Mouse (Mus musculus) telencephalon, adult 2 months (tissue): Measurements from ENCODE around the gene Rtl10.
"Not testable (repeated sequence)": the region's sequence is repeated elsewhere in the genome, so short reads cannot be mapped to it uniquely, and the experiment has no call there.

Experiments used
- DNase-seq: peaks from one replicate; pipeline ENCODE4 v3.0.0-alpha.2; 2011; ENCODE audit warnings: low read depth, low spot score

Gene Rtl10

DNA sequence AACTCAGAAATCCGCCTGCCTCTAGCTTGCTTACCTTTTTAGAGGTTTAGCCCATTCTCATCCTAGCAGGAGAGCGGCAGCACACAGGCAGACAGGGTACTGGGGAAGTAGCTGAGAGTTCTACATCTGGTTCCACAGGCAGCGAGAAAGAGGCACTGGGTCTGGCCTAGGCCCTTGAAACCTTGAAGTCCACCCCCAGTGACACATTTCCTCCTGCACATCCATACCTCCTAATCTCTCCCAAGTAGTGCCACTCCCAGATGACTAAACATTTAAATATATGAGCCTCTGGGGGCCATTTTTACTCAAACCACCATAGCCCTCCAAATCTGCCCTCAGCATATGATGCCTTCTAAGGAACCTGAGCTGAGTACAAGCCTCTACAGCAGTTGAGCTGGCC, 16.3 kb upstream of the Rtl10 start:
- DNase-seq = no peak

DNA sequence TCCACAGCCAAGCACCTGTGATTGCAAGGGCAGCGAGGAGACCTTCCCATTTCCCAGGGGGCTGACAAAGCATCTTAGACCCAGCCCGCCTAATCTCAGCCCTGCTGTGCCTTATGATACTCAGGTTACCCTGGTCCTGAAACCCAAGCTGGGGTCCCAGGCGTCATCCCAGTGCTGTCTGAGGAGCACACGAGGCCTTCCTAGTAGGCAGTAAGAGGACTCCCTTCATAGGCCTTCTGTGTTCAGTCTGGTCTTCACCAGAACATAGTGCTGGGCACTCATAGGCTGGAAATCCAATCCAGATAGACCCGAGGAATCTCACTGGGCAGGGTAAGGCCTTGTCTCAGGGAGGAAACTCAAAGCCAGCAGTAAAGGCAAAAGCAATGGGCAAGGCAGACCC, 14.9 kb upstream of the Rtl10 start:
- no peak for DNase-seq

DNA sequence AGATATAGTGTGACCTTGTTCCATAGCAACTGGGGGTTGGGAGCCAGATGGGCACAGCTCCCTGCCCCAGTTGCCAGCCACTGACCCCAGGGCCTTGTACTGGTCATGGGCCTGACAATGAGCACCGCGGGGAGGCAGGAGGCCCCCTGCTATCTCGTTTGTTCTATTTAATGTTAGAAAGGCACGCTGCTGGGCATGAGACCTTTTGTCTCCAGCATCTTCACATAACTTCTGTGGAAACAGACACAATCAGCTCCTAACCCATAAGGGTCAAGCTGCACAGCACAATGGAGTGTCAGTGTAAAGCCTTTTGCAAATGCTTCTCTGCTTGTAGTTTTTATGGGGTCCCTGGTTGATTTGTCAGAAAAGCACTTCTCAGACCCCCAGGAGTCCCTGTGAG, 14.3 kb upstream of the Rtl10 start:
- no peak for DNase-seq

DNA sequence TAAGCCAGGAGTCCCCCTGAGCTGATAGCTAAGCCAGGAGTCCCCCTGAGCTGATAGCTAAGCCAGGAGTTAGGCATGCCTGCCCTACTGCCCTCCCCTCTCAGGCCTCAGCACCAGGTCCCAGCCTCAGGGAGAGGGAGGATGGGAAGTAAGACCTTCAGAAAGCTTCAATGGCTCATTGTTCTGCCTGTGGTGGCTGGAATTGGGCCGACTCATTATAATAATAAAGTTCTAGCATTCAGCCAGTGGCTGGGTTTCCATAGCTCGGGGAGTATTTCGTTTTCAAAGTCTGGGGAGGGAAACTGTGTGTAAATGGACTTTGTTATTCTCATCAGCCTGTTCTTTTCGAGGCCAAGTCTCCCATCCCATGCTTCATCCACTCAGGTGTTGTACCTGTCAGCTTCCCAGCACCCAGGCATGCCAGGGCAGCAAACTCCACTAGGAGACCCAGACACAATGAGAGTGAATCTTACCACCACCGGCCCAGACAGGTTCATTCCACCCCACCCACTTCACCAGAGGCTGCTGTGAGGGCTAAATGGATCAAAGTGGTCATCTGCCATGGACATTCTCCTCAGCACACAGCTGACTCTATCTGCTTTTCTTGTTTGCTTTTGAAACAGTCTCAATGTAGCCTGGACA, 13.8 kb upstream of the Rtl10 start:
- DNase-seq = no peak

DNA sequence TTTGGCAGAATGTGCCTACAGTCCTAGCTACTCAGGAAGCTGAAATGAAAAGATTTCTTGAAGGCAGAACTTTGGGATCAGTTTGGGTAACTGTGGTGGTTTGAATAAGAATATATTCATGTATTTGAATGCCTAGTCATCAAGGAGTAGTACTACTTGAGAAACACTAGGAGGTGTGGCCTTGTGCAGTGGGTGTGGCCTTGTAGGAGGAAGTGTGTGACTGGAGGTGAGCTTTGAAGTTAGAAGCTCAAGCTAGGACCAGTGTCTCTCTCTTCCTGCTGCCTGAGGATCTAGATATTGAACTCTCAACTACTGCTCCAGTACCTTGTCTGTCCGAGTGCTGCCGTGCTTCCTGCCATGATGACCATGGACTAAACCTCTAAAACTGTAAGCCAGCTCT, 12.6 kb upstream of the Rtl10 start:
- DNase-seq = no peak

DNA sequence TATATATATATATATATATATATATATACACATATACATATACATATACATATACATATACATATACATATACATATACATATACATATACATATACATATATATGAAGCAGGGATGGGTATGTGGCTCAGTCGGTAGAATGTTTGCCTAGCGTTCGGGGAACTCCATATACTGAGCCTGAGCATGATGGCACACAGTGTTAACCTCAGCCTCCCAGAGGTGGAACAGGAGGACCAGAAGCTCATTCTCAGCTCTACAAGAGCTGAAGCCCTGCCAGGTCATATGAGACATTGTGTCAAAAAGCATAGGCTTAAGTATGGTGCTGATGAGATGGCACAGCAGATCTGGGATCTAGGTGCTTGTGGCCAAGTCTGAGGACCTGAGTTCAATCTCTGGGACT, 8.4 kb upstream of the Rtl10 start:
- DNase-seq = no peak

DNA sequence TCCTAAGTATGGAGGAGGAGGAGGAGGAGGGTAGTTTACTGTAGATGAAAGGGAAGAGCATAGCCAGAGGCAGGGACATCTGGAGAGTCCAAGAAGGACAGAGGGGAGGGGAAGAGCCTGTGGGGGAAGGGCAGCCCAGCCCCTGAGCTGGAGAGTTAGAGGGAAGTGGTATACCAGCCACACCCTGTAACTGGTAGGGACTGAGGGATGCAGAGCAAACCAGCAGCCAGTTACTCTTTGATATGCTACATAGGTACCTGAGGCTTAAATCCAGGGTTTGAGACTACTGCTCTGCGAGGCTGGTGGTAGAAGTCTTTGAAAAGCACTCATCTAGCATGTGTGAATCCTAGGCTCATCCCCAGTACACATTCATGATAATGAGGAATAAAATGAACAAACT, 7.8 kb upstream of the Rtl10 start:
- DNase-seq = no peak

DNA sequence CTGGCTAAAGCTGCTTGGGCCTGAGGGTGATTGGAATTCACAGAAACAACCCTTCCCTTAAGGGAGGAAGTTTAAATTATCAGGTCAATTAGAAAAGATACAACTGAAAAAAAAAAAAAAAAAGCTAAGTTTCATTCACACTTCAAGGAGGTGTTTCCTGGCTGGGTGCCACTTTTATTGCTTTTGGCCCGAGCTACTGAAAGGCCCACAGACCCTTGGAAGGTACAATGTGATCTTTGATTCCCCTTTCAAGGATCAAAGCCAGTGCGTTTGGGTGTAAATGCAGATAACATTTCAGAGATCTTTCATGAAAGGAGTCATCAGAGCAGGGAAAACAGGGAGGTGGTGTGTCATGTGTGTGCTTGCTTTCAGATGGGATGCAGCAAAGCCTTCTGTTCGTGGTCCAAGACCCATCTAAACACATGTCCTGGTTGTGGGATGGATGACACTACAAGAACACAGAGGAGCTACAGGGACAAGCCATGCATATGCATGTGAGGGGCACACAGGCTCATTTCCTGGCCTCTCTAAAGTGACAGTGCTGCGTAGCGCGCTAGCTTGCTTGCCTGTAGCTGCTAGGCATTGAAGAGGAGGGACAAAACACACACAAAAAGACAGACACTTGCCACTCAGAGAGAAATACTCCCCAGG, 711 bp upstream of the Rtl10 start:
- no peak for DNase-seq

DNA sequence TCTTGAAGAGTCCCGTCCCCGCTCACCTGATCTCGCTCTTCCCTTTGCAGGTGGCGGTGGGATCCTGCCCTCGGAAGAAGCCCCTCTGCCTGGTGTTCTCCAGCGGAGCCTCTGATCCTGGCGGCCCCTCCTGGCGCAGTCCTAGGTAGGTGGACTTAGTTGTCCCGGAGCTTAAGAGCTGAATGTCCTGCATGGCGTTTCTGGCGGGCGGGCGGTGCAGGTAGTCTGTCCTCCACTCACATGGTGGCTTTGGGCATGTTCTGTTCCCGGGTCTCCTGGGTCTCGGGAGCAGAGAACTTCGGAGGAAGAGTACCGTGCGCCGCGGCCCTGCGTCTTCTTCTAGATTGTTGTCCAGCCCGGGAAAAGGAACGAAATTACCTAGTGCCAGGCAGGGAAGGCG, 295 bp downstream of the Rtl10 start:
- no peak for DNase-seq

DNA sequence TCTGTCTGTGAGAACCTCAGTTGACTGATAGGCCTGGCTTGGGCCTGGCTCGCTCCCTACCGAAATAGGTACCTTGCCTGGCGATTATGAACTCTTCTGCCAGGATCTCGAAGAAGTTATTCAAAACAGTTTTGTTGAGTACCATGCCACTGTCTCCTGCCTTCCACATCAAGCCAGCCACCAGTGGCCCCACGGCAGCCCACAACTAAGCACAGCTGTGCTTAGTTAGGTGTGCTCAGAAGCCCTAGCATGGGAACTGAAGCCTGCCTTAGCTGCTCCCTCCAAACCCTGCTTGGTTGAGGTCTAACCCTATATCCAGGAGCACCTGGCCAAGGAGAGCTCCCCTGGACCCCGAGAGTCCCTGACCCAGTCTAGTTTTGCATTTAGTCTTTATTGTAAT, 2.8 kb downstream of the Rtl10 start:
- no peak for DNase-seq

DNA sequence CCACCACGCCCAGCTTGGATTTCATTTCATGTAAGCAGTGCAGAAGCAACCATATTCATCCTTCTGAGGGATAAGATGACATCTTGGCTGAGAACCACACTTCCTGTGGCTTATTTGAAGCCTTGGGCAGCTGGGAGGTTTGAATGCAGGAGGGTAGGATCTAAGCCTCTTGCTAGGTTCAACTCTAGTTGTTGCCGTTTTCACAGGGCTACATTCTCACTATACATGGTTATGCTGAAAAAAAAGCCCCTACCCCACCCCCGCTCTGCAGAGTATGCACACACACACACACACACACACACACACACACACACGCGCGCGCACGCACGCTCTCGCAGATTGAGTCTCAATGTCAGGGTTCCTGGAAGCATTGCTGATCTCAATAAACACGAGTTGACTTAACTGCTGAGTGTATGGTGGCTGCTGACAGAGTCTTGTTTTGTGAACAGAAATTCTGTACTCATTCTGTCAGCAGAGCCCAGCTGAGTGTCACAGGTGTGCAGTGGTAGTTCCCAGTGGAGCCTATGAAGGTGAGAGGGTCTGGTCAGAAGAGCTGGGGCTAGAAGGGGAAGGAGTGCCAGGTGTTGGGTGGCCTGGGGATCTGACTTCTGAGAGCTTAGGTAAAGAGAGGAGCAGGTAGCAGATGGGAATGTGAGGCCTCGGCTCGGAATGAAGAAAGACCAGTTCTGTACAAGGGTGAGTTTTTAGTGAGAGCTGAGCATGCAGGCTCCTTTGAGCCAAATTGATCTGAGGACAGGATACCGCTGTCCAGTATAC, 5.1 kb downstream of the Rtl10 start:
- no peak for DNase-seq

DNA sequence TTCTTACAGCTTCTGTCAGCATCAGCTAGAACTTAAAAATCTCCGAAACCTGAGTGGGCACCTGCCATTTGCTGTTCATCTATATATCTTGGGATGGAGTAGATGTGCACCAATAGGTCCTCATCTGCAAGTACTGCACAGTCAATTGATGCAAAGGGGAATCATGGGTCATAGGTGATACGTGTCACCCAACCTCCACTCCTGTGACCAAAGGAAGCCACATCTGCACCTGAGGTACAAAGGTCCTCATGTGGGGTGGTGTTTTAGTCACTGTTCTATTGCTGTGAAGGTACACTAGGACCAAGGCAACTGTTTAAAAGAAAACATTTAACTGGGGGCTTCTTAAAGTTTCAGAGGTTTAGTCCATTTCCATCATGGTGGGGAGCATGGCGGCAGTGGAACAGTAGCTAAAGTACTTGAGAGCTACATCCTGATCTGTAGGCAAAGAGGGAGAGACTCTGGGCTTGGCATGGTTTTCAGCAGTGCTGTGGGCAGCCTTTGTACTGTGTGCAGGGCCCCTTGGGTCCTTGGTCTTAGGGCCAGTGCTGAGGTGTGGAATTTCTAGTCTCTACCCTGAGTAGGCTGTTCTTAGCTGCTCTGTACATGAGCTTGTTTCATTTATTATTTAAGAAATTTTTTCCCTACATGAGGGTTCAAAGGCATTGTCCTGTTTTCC, 8.0 kb downstream of the Rtl10 start:
- DNase-seq = no peak

DNA sequence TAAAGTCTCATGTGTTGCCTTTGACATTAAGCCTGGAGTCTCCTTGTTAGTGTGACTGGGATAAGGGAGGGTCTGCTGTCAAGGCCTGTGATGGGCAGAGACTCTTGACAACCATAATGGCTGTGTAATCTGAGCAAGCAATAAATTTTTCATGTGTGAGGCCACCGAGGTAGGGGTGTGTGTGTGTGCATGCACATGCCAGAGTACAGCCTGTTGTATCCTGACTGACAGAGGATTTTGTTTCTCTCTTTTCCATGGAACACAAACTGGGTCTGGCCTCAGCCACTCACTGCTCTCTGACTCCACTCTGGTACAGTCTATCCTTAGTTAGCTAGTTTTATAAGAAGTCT, 8.5 kb downstream of the Rtl10 start:
- DNase-seq = no peak

DNA sequence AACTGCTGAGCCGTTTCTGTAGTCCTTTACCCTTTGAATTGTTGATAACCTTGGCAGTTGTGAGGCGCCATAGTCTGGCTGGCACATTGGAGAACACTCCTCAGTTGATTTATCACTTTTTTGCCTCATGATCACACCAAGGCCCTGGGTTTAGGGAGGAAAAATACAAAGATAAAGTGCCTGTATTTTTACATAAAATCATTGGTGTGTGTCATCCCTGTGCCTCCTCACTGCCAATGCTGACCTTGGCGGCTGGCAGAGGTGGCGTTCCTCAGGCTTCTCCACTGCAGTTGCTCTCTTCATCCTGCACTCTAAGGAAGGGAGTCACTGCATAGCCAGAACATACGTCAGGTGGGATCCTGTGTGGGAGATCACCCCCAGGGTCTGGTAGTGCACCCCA, 13.0 kb downstream of the Rtl10 start:
- no peak for DNase-seq

DNA sequence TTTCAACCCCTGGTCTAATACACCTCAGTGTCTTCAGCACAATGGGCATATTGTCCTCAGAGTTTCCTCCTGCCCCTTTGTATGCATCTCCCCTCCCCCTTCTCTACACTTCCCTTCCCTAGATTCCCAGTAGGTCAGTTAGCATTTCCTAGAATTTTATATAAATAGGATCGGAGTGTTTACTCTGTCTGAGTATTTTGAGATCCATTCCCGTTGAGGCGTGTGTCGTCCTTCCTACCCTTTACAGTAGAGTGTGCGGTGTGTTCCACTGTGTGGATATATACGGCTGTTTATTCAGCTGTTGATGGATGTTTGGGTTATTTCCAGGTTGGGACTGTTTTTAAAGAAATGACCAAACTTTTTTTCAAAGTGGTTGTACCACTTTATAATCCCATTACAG, 14.8 kb downstream of the Rtl10 start:
- no peak for DNase-seq

DNA sequence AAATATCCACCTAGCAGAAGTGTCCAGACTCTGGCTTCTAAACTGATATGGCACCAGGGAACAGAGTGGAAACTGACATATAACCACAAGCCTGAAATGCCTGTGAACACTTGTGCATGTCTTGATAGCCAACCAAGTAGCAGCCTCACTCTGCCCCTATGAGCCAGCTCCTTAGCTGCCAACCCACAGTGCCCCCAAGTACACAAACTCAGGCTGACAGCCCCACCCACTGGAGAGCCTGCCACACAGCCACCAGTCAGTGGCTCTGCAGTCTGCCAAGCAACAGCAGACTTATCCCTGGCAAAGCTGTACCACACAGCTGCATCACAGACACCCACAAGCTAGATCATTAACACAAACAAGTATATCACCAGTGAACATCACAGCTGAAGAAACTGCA, 19.4 kb downstream of the Rtl10 start:
- no peak for DNase-seq

DNA sequence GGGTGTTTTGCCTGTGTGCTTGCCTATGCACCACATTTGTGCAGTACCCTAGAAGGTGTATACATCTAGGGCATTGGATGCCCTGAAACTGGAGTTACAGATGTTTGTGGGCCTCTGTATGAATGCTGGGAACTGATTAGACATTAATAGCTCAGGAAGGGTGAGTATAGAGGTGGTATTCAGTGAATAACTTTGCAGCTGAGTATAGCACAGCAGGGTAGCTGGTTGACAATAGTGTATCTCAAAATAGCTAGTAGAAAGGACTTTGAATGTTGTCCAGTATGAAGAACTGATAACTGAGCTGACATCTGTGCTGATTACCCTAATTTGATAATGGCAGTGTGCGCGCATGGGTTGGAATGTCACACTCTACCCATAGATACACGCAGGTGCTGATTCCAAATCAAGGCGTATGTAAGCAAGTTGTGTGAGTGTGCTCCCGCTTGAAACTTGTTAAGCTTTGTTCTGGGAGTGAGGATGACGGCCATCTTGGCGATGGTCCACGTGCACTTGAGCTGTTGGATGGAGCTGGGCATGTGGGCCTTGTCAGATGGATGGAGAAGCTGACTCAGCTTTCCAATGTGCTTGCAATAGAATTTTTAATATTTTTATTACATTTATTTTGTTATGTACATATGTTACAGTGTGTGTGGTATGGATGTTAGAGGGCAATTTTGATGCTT, 25.0 kb downstream of the Rtl10 start:
- DNase-seq = no peak

DNA sequence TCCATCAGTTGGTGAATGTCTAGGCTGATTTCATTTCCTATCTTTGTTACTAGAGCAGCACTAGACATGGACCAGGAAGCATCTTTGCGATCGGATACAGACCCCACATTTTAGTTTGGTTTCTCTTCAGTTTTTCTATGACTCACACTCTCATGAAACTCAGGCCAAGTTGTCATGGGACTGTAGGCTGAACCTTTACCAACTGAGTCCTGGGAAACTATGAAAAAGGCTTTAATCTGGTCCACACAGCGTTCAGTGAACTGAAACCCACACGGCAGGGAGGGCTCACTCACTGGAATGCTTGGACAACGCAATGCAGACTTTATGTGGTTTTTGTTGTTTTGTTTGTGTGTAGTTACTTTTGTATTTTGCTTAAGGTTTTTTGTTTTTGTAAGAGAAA, 30.0 kb downstream of the Rtl10 start:
- no peak for DNase-seq

DNA sequence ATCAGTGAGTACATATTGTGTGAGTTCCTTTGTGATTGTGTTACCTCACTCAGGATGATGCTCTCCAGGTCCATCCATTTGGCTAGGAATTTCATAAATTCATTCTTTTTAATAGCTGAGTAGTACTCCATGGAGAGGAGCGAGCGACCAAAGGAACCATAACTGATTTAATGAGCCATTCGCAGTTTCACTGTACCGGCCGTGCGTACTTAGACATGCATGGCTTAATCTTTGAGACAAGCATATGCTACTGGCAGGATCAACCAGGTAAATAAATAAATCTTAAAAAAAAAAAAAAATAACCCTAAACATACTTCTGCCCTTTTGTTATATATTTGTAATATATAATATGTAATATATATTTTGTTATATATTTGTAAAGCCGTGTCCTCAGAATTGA, 34.4 kb downstream of the Rtl10 start:
- not testable (repeated sequence) for DNase-seq

DNA sequence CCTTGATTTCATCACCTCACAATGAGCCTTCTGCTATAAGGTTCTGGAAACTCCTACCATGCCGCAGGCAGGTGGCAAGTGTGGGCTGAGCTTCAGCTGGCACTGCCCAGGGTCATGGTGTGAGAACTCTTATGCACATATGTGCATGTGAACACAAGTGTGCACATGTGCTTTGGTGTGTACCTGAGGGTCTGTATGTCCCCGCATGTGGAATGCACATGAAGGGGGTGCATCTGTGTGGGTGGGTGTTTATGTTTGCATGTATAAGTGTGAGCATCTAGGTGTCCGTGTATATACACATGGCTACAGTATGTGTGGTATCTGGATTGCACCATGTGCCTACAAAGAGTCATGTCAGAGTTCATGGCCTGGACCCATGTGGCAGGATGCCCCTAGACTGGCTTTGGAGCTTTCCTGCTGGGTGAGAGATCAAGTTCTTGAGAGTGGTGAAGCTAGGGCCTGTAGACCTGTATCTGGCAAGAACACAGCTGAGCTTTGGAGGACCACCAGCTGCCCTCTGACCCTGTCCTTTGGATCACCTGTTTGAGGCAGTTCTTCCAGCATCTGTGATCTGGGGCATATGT, 38.8 kb downstream of the Rtl10 start:
- no peak for DNase-seq

DNA sequence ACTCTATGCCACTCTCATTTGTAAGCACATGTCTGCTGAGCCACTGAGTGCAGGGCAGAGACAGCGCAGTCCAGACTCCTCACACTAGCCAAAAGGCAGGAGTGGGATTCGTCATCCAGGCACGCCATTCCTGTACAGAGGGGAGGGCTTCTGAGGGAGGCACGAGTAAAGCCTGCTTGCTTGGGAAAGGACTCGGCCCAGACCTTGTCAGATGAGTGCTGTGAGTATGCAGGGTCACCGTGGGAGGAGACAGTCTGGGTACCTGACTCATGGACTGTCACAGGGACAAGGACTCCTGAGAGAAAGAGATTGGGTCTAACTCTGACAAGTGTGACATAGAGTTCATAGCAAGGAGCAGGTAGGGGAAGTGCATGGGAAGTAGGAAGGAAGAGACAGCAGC, 40.6 kb downstream of the Rtl10 start:
- no peak for DNase-seq
